Mouse (Mus musculus) MEL (cell line): ENCODE data around the gene Zfp106. TPM values are rescaled to one million over a fixed set of nuclear protein-coding genes. Genes with fewer than 3 reads are reported as not detected.
A peak's percentile ranks its signal among the peaks of the same experiment; 100 is the strongest.

Experiments
- DNase-seq: peaks from one replicate; pipeline ENCODE4 v3.0.0; 2011; ENCODE audit warnings: low read depth, low spot score
- H3K27ac ChIP-seq: 2 replicates; pipeline ENCODE4 v1.5.1; 2012; ENCODE audit warnings: low read depth, mild to moderate bottlenecking, control low read depth, low read length, moderate library complexity; ENCODE audit not compliant: control insufficient read depth
- H3K27me3 ChIP-seq, 2 experiments: fragments of 150-350 bp in 1 of 2; sonication (generic) in 1 of 2; 2 replicates each; pipeline ENCODE4 v1.6.1; 2012; ENCODE audit warnings: low read length in 2 of 2, mild to moderate bottlenecking in 2 of 2, improper control_type of control experiment in 1 of 2, moderate library complexity in 1 of 2; ENCODE audit not compliant: insufficient read depth in 2 of 2, control insufficient read depth in 1 of 2
- H3K36me3 ChIP-seq, 2 experiments: 2 replicates each; pipeline ENCODE4 v1.6.1; 2012 to 2014; ENCODE audit warnings: low read length in 2 of 2, improper control_type of control experiment in 1 of 2, inconsistent platforms in 1 of 2, mild to moderate bottlenecking in 1 of 2; ENCODE audit not compliant: insufficient read depth in 2 of 2, control insufficient read depth in 1 of 2
- H3K4me1 ChIP-seq, 2 experiments: fragments of 150-350 bp in 1 of 2; sonication (generic) in 1 of 2; 2 replicates each; pipeline ENCODE4 v1.6.1; 2012; ENCODE audit warnings: low read length in 2 of 2, improper control_type of control experiment in 1 of 2, mild to moderate bottlenecking in 1 of 2; ENCODE audit not compliant: insufficient read depth in 2 of 2, control insufficient read depth in 1 of 2
- H3K4me3 ChIP-seq, 2 experiments: fragments of 150-350 bp in 1 of 2; sonication (generic) in 1 of 2; 2 replicates each; pipeline ENCODE4 v1.5.1; 2012; ENCODE audit warnings: low read depth in 2 of 2, low read length in 2 of 2, mild to moderate bottlenecking in 2 of 2, moderate library complexity in 2 of 2, control low read depth in 1 of 2, improper control_type of control experiment in 1 of 2; ENCODE audit not compliant: control insufficient read depth in 1 of 2, insufficient read depth in 1 of 2
- H3K79me2 ChIP-seq: 2 replicates; pipeline ENCODE4 v1.6.1; 2012; ENCODE audit warnings: mild to moderate bottlenecking, low read length, moderate library complexity; ENCODE audit not compliant: control insufficient read depth, poor library complexity, insufficient read depth
- H3K9ac ChIP-seq: 2 replicates; pipeline ENCODE4 v1.6.1; 2012; ENCODE audit warnings: low read depth, mild to moderate bottlenecking, control low read depth, low read length, moderate library complexity; ENCODE audit not compliant: control insufficient read depth, poor library complexity, severe bottlenecking
- H3K9me3 ChIP-seq: fragments of 150-350 bp; sonication (generic); replicated peaks from 2 replicates; pipeline ENCODE4 v1.6.1; 2012; ENCODE audit warnings: mild to moderate bottlenecking, low read length, improper control_type of control experiment, moderate library complexity; ENCODE audit not compliant: insufficient read depth
- BHLHE40 ChIP-seq: IDR thresholded peaks from 2 replicates; pipeline ENCODE4 v1.6.1; 2012; ENCODE audit warnings: low read depth, mild to moderate bottlenecking, inconsistent platforms, low read length, improper control_type of control experiment, borderline replicate concordance
- CHD2 ChIP-seq: IDR thresholded peaks from 2 replicates; pipeline ENCODE4 v1.6.1; 2011; ENCODE audit warnings: low read length, improper control_type of control experiment
- GABPA ChIP-seq: IDR thresholded peaks from 2 replicates; pipeline ENCODE4 v1.6.1; 2012; ENCODE audit warnings: low read depth, mild to moderate bottlenecking, inconsistent platforms, low read length, improper control_type of control experiment, moderate library complexity
- MAX ChIP-seq: IDR thresholded peaks from 2 replicates; pipeline ENCODE4 v1.6.1; 2011; ENCODE audit warnings: low read length, improper control_type of control experiment
- MAZ ChIP-seq: IDR thresholded peaks from 2 replicates; pipeline ENCODE4 v1.6.1; 2012; ENCODE audit warnings: low read depth, mild to moderate bottlenecking, inconsistent platforms, low read length, improper control_type of control experiment
- MEF2A ChIP-seq: IDR thresholded peaks from 2 replicates; pipeline ENCODE4 v1.6.1; 2014; ENCODE audit warnings: low read depth, mild to moderate bottlenecking, inconsistent platforms, low read length, improper control_type of control experiment; ENCODE audit not compliant: poor library complexity, insufficient replicate concordance, severe bottlenecking; ENCODE audit errors: extremely low read depth
- MYB ChIP-seq: IDR thresholded peaks from 2 replicates; pipeline ENCODE4 v1.6.1; 2011; ENCODE audit warnings: mild to moderate bottlenecking, low read depth, low read length, improper control_type of control experiment
- MYC ChIP-seq: IDR thresholded peaks from 2 replicates; pipeline ENCODE4 v1.6.1; 2011; ENCODE audit warnings: low read depth, mild to moderate bottlenecking, low read length, improper control_type of control experiment, moderate library complexity
- NELFE ChIP-seq: IDR thresholded peaks from 2 replicates; pipeline ENCODE4 v1.6.1; 2011; ENCODE audit warnings: low read depth, low read length, improper control_type of control experiment
- SIN3A ChIP-seq: IDR thresholded peaks from 2 replicates; pipeline ENCODE4 v1.6.1; 2012; ENCODE audit warnings: low read length, improper control_type of control experiment, inconsistent platforms
- USF1 ChIP-seq: IDR thresholded peaks from 2 replicates; pipeline ENCODE4 v1.6.1; 2014; ENCODE audit warnings: low read depth, mild to moderate bottlenecking, inconsistent platforms, low read length, improper control_type of control experiment, moderate library complexity
- USF2 ChIP-seq, 2 experiments: IDR thresholded peaks; 2 replicates each; pipeline ENCODE4 v1.6.1; 2011 to 2012; ENCODE audit warnings: improper control_type of control experiment in 2 of 2, low read length in 2 of 2, borderline replicate concordance in 1 of 2, inconsistent platforms in 1 of 2, low read depth in 1 of 2, mild to moderate bottlenecking in 1 of 2; ENCODE audit not compliant: insufficient read depth in 1 of 2
- ZC3H11A ChIP-seq: IDR thresholded peaks from 2 replicates; pipeline ENCODE4 v1.6.1; 2012; ENCODE audit warnings: low read depth, mild to moderate bottlenecking, inconsistent platforms, low read length, improper control_type of control experiment
- ZNF384 ChIP-seq: IDR thresholded peaks from 2 replicates; pipeline ENCODE4 v1.6.1; 2012; ENCODE audit warnings: low read depth, mild to moderate bottlenecking, inconsistent platforms, low read length, improper control_type of control experiment
- polyA plus RNA-seq, 2 experiments: library from polyadenylated mRNA; stranded (reverse) in 1 of 2; unstranded in 1 of 2; fragments of >175 nt in 1 of 2; fragments of >200 nt in 1 of 2; gene quantifications; 2 replicates each; pipeline versions ENCODE4 v1.2.1 to v1.2.4; 2012; ENCODE audit warnings: low replicate concordance in 2 of 2, low read depth in 1 of 2; ENCODE audit not compliant: insufficient read length in 2 of 2, insufficient read depth in 1 of 2, missing spikeins in 1 of 2
- total RNA-seq: library from RNA; depleted of rRNA; stranded (reverse); fragments of 300-350 nt; gene quantifications from 2 replicates; pipeline ENCODE4 v1.2.3, GENCODE M21; 2012

Zfp106 gene
- total and polyA plus RNA-seq, 3 experiments, result 63.9 to 130 (median 80.6) TPM

- H3K27ac ChIP-seq, result no peak overlapping the region
- no peaks in the 10 kb centered on the region for H3K27me3 ChIP-seq
- no peaks in the 10 kb centered on the region for H3K4me1 ChIP-seq
Observed at GRCm38 (mm10) chr2:120476277-120477087, 87.2 kb downstream of the Zfp106 start.

GRCm38 (mm10) chr2:120470856-120471255, 92.8 kb downstream of the Zfp106 start:
- no peak for TF ChIP-seq CHD2
- TF ChIP-seq, all 39 proteins: peak for 0

More at GRCm38 (mm10) chr2:120476277-120477087, 87.2 kb downstream of the Zfp106 start:
- TF ChIP-seq USF2 (IDR thresholded peaks at IDR 0.05; ENCODE audit: borderline replicate concordance in 1 of 2, insufficient read depth in 1 of 2, low read depth in 1 of 2, low read length in 2 of 2), result no peak
- TF ChIP-seq ZC3H11A, result no peak
- TF ChIP-seq MAZ, result no peak
- TF ChIP-seq MYB, result no peak
- TF ChIP-seq ZNF384, result no peak
- no peak for TF ChIP-seq BHLHE40
- no peak for TF ChIP-seq SIN3A
- no peak for TF ChIP-seq GABPA
- no peak for TF ChIP-seq MYC
- no peak for TF ChIP-seq NELFE
- H3K36me3 ChIP-seq, result no peaks in the 10 kb centered on the region
- no peaks in the 10 kb centered on the region for H3K79me2 ChIP-seq
- no peaks in the 10 kb centered on the region for H3K9me3 ChIP-seq
- no peak overlapping the region for H3K9ac ChIP-seq
- DNase-seq, result no peak
- no peak overlapping the region for H3K4me3 ChIP-seq

GRCm38 (mm10) chr2:120469715-120470114, 93.9 kb downstream of the Zfp106 start:
- Histone ChIP-seq H3K79me2 (no peaks in the 10 kb centered on the region), H3K36me3 (peaks cover 0 to 2% of the 10 kb centered on the region in 2 experiments; a peak in 1 of 4 replicates), H3K4me3 (no peak overlapping the region), H3K9ac (no peak overlapping the region), H3K4me1 (0 out of 4 replicates have a peak, but pooled peaks cover 0 to 3% of the 10 kb centered on the region in 2 experiments), H3K9me3 (no peaks in the 10 kb centered on the region), H3K27me3 (no peaks in the 10 kb centered on the region), H3K27ac (no peak overlapping the region)
- DNase-seq, result peak; percentile 15
- no peak for TF ChIP-seq MEF2A
- peak; percentile 80 for TF ChIP-seq USF1
- TF ChIP-seq MAX, result peak; percentile 54; the same call in 1 of the 2 replicates

More at GRCm38 (mm10) chr2:120470856-120471255, 92.8 kb downstream of the Zfp106 start:
- Histone ChIP-seq H3K9ac (no peak overlapping the region), H3K79me2 (no peaks in the 10 kb centered on the region), H3K27ac (no peak overlapping the region), H3K4me1 (0 out of 4 replicates have a peak, but pooled peaks cover 0 to 3% of the 10 kb centered on the region in 2 experiments), H3K36me3 (peaks cover 0 to 2% of the 10 kb centered on the region in 2 experiments; a peak in 1 of 4 replicates), H3K9me3 (no peaks in the 10 kb centered on the region), H3K27me3 (no peaks in the 10 kb centered on the region), H3K4me3 (no peak overlapping the region)
- DNase-seq, result no peak
